Comparison of ENCODE assay signal across 8 mouse cellular contexts in the genomic region with DNA sequence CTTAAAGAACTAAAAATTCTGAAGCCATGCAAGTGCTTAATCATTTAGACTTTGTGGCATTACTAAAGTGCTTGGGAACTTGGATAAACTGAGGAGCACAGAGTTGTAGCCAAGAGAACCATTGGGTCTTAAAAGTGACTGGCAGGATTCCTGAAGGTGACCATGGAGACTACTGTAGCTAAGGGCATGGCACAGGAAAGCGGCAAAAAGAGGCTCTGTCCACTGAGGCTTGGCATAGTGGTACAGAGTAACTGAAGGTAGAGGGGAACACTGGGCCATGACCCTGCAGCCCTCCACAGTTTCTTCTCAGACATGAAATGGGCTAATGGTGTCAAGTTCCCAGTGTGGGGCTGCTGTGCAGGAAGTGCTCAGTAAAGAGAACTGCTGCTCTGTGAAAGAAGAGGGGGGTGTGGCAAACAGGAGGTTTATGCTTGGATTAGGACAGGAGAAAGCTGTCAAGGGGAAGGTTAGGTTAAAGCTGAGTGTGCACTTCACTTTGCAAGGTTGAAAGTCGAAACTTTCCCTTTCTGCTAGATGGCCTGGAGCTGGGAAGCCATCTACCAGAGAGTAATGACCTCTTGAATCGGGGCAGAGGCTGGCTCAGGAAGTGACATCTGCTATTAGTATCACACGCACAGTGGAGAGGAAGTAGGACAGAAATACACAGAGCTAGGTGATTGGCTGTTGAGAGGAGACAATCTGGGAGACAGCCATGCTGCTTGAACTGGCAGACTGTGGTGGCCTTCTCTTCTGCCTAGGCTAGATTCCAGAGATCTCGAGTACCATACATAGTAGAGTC. TPM values are rescaled to one million over a fixed set of nuclear protein-coding genes. Genes with fewer than 3 reads are reported as not detected.
DNase-seq lines count a peak whose midpoint lies in the region; ATAC-seq and TF ChIP-seq lines count a peak whose summit lies in the region.

No protein-coding gene starts in this region.

- no peak for TF ChIP-seq EP300 in MEL (IDR thresholded peaks at IDR 0.05; ENCODE audit: low read depth in 1 of 2, low read length in 2 of 2)

- no peak for TF ChIP-seq RAD21 in MEL (IDR thresholded peaks at IDR 0.05; ENCODE audit: low read depth, low read length)

- H3K27ac ChIP-seq in hindbrain, postnatal 0 days = no peak overlapping the region
- H3K27ac ChIP-seq in hindbrain, embryonic 14.5 days = no peak overlapping the region
- peak overlapping the region; percentile 9; the same call in 1 of the 2 replicates for H3K27ac ChIP-seq in MEL (ENCODE audit: control insufficient read depth, low read depth, low read length)
- H3K27ac ChIP-seq in intestine, embryonic 15.5 days = no peak overlapping the region

- H3K36me3 ChIP-seq in hindbrain, postnatal 0 days (ENCODE audit: insufficient read depth, low read length) = 0 out of 2 replicates have a peak, but pooled peaks cover 5% of the 10 kb centered on the region
- H3K36me3 ChIP-seq in hindbrain, embryonic 14.5 days (replicated peaks; ENCODE audit: control insufficient read depth, insufficient read depth) = peaks cover 18% of the 10 kb centered on the region
- H3K36me3 ChIP-seq in MEL (ENCODE audit: control insufficient read depth in 1 of 2, insufficient read depth in 2 of 2, low read length in 2 of 2) = peaks cover 4 to 21% of the 10 kb centered on the region in 2 experiments
- peaks cover 7% of the 10 kb centered on the region for H3K36me3 ChIP-seq in intestine, embryonic 15.5 days

- H3K4me1 ChIP-seq in hindbrain, postnatal 0 days (ENCODE audit: insufficient read depth, low read length) = peaks cover 10% of the 10 kb centered on the region
- H3K4me1 ChIP-seq in hindbrain, embryonic 14.5 days (replicated peaks; ENCODE audit: control insufficient read depth, insufficient read depth, low read length) = 0 out of 2 replicates have a peak, but pooled peaks cover 3% of the 10 kb centered on the region
- peaks cover 5 to 26% of the 10 kb centered on the region in 2 experiments for H3K4me1 ChIP-seq in MEL (ENCODE audit: control insufficient read depth in 1 of 2, insufficient read depth in 2 of 2, low read length in 2 of 2)
- 0 out of 2 replicates have a peak, but pooled peaks cover 9% of the 10 kb centered on the region for H3K4me1 ChIP-seq in intestine, embryonic 15.5 days (replicated peaks)

- WGBS in hindbrain, postnatal 0 days = 68% methylated on average over 5 of the region's 5 CpGs
- WGBS in hindbrain, embryonic 14.5 days = 79% methylated on average over 5 of the region's 5 CpGs
- 60% methylated on average over 5 of the region's 5 CpGs for WGBS in intestine, embryonic 15.5 days

- peaks cover 13% of the 10 kb centered on the region for H3K79me2 ChIP-seq in MEL (ENCODE audit: control insufficient read depth, insufficient read depth, low read length, poor library complexity)

- no peak for DNase-seq in hindbrain, postnatal 0 days (ENCODE audit: low spot score)
- DNase-seq in hindbrain, embryonic 14.5 days (ENCODE audit: low spot score) = no peak
- peak; percentile 79 for DNase-seq in MEL (ENCODE audit: low read depth, low spot score)
- peak; percentile 42 to 48 for DNase-seq in monocyte, adult 2 months (ENCODE audit: low read depth in 1 of 2, low spot score in 2 of 2)
- no peak for DNase-seq in urinary bladder, adult 18-20 months (ENCODE audit: low spot score in 2 of 2)
- DNase-seq in adrenal gland, adult 8-10 months = no peak

- TF ChIP-seq POLR2A in MEL (IDR thresholded peaks at IDR 0.05; ENCODE audit: control insufficient read depth in 1 of 2, insufficient read depth in 1 of 2, low read depth in 1 of 2, low read length in 2 of 2, poor library complexity in 1 of 2) = peak in 1 of 2 experiments; percentile 33; a peak in 1 of 4 replicates

- no peaks in the 10 kb centered on the region for H3K27me3 ChIP-seq in hindbrain, postnatal 0 days (ENCODE audit: insufficient read depth, low read length)
- no peaks in the 10 kb centered on the region for H3K27me3 ChIP-seq in hindbrain, embryonic 14.5 days (ENCODE audit: control insufficient read depth, insufficient read depth, low read length)
- H3K27me3 ChIP-seq in MEL (ENCODE audit: control insufficient read depth in 1 of 2, insufficient read depth in 2 of 2, low read length in 2 of 2) = no peaks in the 10 kb centered on the region
- H3K27me3 ChIP-seq in intestine, embryonic 15.5 days (replicated peaks) = no peaks in the 10 kb centered on the region

- no peak overlapping the region for H3K9ac ChIP-seq in hindbrain, postnatal 0 days (replicated peaks; ENCODE audit: low read length)
- no peak overlapping the region for H3K9ac ChIP-seq in hindbrain, embryonic 14.5 days
- no peak overlapping the region for H3K9ac ChIP-seq in MEL (ENCODE audit: control insufficient read depth, low read depth, low read length, poor library complexity, severe bottlenecking)
- H3K9ac ChIP-seq in intestine, embryonic 15.5 days = no peak overlapping the region

- TF ChIP-seq CTCF in hindbrain, postnatal 0 days (IDR thresholded peaks at IDR 0.05; ENCODE audit: low read depth) = no peak
- TF ChIP-seq CTCF in MEL (IDR thresholded peaks at IDR 0.05 in 2 of 3, conservative IDR thresholded peaks at IDR 0.05 in 1 of 3; ENCODE audit: control insufficient read depth in 1 of 3, insufficient read depth in 1 of 3, low read depth in 2 of 3, low read length in 3 of 3, poor library complexity in 1 of 3, severe bottlenecking in 1 of 3) = no peak

- ATAC-seq in hindbrain, postnatal 0 days = 0 out of 2 replicates have a peak, but pooled peaks have one; percentile 21
- ATAC-seq in hindbrain, embryonic 14.5 days (ENCODE audit: low FRiP score) = no peak
- ATAC-seq in intestine, embryonic 15.5 days = peak; percentile 51; the same call in 1 of the 2 replicates
- no peak for ATAC-seq in erythroblast, adult 5-6 weeks (replicated peaks; ENCODE audit: low FRiP score, poor library complexity, severe bottlenecking)

- no peaks in the 10 kb centered on the region for H3K9me3 ChIP-seq in hindbrain, postnatal 0 days (ENCODE audit: low read length)
- no peaks in the 10 kb centered on the region for H3K9me3 ChIP-seq in hindbrain, embryonic 14.5 days (ENCODE audit: control insufficient read depth, low read length)
- no peaks in the 10 kb centered on the region for H3K9me3 ChIP-seq in MEL (replicated peaks; ENCODE audit: insufficient read depth, low read length)
- no peaks in the 10 kb centered on the region for H3K9me3 ChIP-seq in intestine, embryonic 15.5 days

- H3K4me3 ChIP-seq in hindbrain, postnatal 0 days (ENCODE audit: low read length) = no peak overlapping the region
- no peak overlapping the region for H3K4me3 ChIP-seq in hindbrain, embryonic 14.5 days (replicated peaks; ENCODE audit: low read length)
- H3K4me3 ChIP-seq in MEL (ENCODE audit: control insufficient read depth in 1 of 2, insufficient read depth in 1 of 2, low read depth in 2 of 2, low read length in 2 of 2) = peak overlapping the region; percentile 15 to 49
- no peak overlapping the region for H3K4me3 ChIP-seq in intestine, embryonic 15.5 days (replicated peaks)

- H3K4me2 ChIP-seq in hindbrain, postnatal 0 days (ENCODE audit: low read depth, low read length) = no peak overlapping the region
- no peak overlapping the region for H3K4me2 ChIP-seq in hindbrain, embryonic 14.5 days (replicated peaks)
- H3K4me2 ChIP-seq in intestine, embryonic 15.5 days (replicated peaks) = no peak overlapping the region

TF ChIP-seq in MEL, 35 proteins besides CTCF, POLR2A, EP300 and RAD21:
- TF ChIP-seq POLR2AphosphoS5 (IDR thresholded peaks at IDR 0.05; ENCODE audit: borderline replicate concordance, low read depth, low read length) = no peak
- TF ChIP-seq RCOR1 (IDR thresholded peaks at IDR 0.05; ENCODE audit: low read depth, low read length) = no peak
- TF ChIP-seq KAT2A (conservative IDR thresholded peaks at IDR 0.05; ENCODE audit: low read depth, low read length) = no peak
- peak; percentile 45; the same call in 1 of the 2 replicates for TF ChIP-seq HCFC1 (IDR thresholded peaks at IDR 0.05; ENCODE audit: low read depth, low read length)
- TF ChIP-seq MEF2A (IDR thresholded peaks at IDR 0.05; ENCODE audit: extremely low read depth, insufficient replicate concordance, low read depth, low read length, poor library complexity, severe bottlenecking) = no peak
- TF ChIP-seq TBP (IDR thresholded peaks at IDR 0.05; ENCODE audit: low read depth, low read length) = no peak
- TF ChIP-seq USF1 (IDR thresholded peaks at IDR 0.05; ENCODE audit: low read depth, low read length) = no peak
- no peak for TF ChIP-seq ZMIZ1 (IDR thresholded peaks at IDR 0.05; ENCODE audit: low read depth, low read length)
- TF ChIP-seq CHD1 (IDR thresholded peaks at IDR 0.05; ENCODE audit: low read depth, low read length) = no peak
- no peak for TF ChIP-seq ELF1 (IDR thresholded peaks at IDR 0.05; ENCODE audit: low read depth, low read length)
- no peak for TF ChIP-seq CHD2 (IDR thresholded peaks at IDR 0.05; ENCODE audit: low read length)
- 0 out of 2 replicates have a peak, but pooled peaks have one; percentile 40 for TF ChIP-seq SIN3A (IDR thresholded peaks at IDR 0.05; ENCODE audit: low read length)
- no peak for TF ChIP-seq ZC3H11A (IDR thresholded peaks at IDR 0.05; ENCODE audit: low read depth, low read length)
- TF ChIP-seq ZKSCAN1 (IDR thresholded peaks at IDR 0.05; ENCODE audit: low read depth, low read length) = no peak
- TF ChIP-seq JUND (IDR thresholded peaks at IDR 0.05; ENCODE audit: low read depth, low read length) = no peak
- TF ChIP-seq NELFE (IDR thresholded peaks at IDR 0.05; ENCODE audit: low read depth, low read length) = no peak; the same call in 1 of the 2 replicates
- TF ChIP-seq GATA1 (IDR thresholded peaks at IDR 0.05; ENCODE audit: low read depth, low read length) = 0 out of 2 replicates have a peak, but pooled peaks have one; percentile 13
TF ChIP-seq in MEL: peak in this region for 3.

RNA-seq across cellular contexts. Expression of a gene that starts 38.1 kb away (rescaled TPM):
- 27.2 and 28.8 TPM in 2 replicates for total RNA-seq in hindbrain, postnatal 0 days (2014; rRNA removed)
- polyA plus RNA-seq in hindbrain, postnatal 0 days (2015; fragmentation: Nextera tagmentation; extraction: Ambion mirVana) = 17.1 and 17.7 TPM in 2 replicates
- polyA plus RNA-seq in hindbrain, embryonic 14.5 days (2014; fragmentation: Nextera tagmentation; extraction: Ambion mirVana) = 21.8 and 26.6 TPM in 2 replicates
- total RNA-seq in MEL (2012; rRNA removed) = 21.9 and 25.8 TPM in 2 replicates
- 10 to 100 TPM in 1 of 2 experiments, not detected in 1; 18.8 TPM for polyA plus RNA-seq in MEL (2012; ENCODE audit: insufficient read depth in 1 of 2, insufficient read length in 2 of 2, low read depth in 1 of 2, low replicate concordance in 2 of 2, missing spikeins in 1 of 2)
- polyA plus RNA-seq in intestine, embryonic 15.5 days (2015; fragmentation: Nextera tagmentation; extraction: Ambion mirVana) = 19.8 and 21.7 TPM in 2 replicates
- 10 to 100 TPM; 50.6 to 70.4 (median 56.8) TPM for total RNA-seq in adrenal gland, adult 8-10 months (2022)
- 8.6 and 11.5 TPM in 2 replicates for total RNA-seq in erythroblast, adult 5-6 weeks (2015; ENCODE audit: low replicate concordance)
- total RNA-seq in erythroblast, adult 5-6 weeks (2017; ENCODE audit: low replicate concordance) = 14.8 and 19.4 TPM in 2 replicates

Comparison
In these comparisons a context has a peak if more than half of its experiments do, and no peak if none do; other contexts are left out.
1. ATAC-seq: peak in hindbrain, postnatal 0 days (single experiment) and intestine, embryonic 15.5 days (single experiment); none in hindbrain, embryonic 14.5 days (single experiment) and erythroblast, adult 5-6 weeks (single experiment).
2. DNase-seq: peak in MEL (single experiment) and monocyte, adult 2 months (2 of 2); none in hindbrain, postnatal 0 days (single experiment), hindbrain, embryonic 14.5 days (single experiment), urinary bladder, adult 18-20 months (0 of 2) and adrenal gland, adult 8-10 months (single experiment).
3. H3K4me3 ChIP-seq: peak in MEL (2 of 2); none in hindbrain, postnatal 0 days (single experiment), hindbrain, embryonic 14.5 days (single experiment) and intestine, embryonic 15.5 days (single experiment).